Mouse (Mus musculus) left cerebral cortex, adult 2 months (tissue): ENCODE measurements at regions not wholly inside any gene's neighbourhood (a gene's known extent, or its start where the extent isn't known, plus 50 kb on each side); places are given as distances from the start of the nearest gene placed in this dataset.

Source experiments
- DNase-seq, 2 experiments: peaks; one replicate each; pipeline ENCODE4 v3.0.0; 2021 to 2022; ENCODE audit warnings: low spot score in 2 of 2, mixed read lengths in 1 of 2; ENCODE audit errors: extremely low spot score in 1 of 2
- H3K27ac ChIP-seq: fragments of 200-600 bp; 2 replicates; pipeline ENCODE4 v1.8.1; 2022
- H3K4me3 ChIP-seq: fragments of 200-600 bp; 2 replicates; pipeline ENCODE4 v1.8.1; 2022
- CTCF ChIP-seq: fragments of 200-600 bp; IDR thresholded peaks from 2 replicates; pipeline ENCODE4 v1.8.1; 2022; ENCODE audit warnings: antibody characterized with exemption, mild to moderate bottlenecking, moderate library complexity
- intact Hi-C: fragments of 180-260 bp; cut with DNase I; formaldehyde crosslinking; loops from one replicate; pipeline ENCODE4 v1.15.1; 2025

DNA sequence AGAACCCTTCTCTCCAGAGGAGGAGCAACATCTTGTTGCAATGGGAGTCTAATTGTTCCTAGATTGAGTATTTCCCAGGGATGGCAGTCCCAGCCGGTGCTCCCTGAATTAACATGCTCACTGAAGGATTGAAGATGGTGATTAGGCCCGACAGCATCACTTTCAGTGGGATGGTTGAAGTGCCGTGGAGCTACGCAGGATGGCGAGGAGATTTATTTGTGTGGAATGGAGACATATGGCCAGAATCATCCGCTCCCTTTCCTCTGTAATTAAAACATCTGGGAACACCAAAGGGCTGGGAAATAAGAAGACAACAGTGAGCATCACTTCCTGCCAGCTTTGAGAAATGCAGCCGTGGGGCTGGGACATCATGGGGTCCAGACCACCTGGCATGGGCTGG, 512.4 kb downstream of the Dhx35 start:
- Histone ChIP-seq H3K4me3 (no peak overlapping the region), H3K27ac (no peak overlapping the region)
- no peak for TF ChIP-seq CTCF
- DNase-seq: no peak
- intact Hi-C loops: no loop called here

DNA sequence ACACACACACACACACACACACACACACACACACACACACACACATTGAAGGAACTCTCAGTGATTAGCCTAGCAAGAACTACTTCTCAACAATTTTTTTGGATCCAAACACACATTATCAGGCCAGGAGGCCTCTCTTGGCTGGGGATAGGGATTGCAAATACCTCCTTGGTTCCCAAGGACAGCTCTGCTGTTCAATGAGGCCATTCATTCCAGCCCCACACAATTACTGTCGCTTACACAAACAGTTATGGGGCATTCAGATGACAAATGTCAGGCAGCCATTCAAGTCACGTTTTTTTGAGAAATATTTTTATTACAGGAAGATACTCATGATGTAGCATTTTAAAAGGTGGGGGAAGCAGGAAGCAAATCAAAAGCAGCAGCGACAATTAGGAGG, 540.1 kb downstream of the Dhx35 start:
- TF ChIP-seq CTCF: no peak
- H3K4me3 ChIP-seq: no peak overlapping the region
- no peak for DNase-seq
- no peak overlapping the region for H3K27ac ChIP-seq
- intact Hi-C loops: no loop called here

DNA sequence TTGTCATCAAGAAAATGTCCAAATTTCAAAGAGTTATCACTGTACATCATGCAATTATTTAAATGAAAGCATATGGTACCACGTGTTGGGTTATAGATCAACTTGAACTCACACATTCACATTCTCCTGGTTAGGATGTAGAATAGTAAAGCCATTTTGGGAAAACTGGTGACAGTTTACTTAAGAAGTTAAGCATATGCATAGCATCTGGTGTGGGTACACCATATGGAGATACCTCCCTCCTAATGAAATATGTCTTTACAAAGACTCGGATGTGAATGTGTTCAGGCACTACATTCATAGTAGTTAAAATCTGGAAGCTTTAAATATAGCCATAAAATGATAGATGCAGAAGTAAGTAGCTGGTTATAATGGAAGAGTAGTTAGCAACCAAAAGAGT, 542.0 kb downstream of the Dhx35 start:
- intact Hi-C loops: no loop called here
- DNase-seq: no peak
- no peak for TF ChIP-seq CTCF
- no peak overlapping the region for H3K27ac ChIP-seq
- H3K4me3 ChIP-seq: no peak overlapping the region

DNA sequence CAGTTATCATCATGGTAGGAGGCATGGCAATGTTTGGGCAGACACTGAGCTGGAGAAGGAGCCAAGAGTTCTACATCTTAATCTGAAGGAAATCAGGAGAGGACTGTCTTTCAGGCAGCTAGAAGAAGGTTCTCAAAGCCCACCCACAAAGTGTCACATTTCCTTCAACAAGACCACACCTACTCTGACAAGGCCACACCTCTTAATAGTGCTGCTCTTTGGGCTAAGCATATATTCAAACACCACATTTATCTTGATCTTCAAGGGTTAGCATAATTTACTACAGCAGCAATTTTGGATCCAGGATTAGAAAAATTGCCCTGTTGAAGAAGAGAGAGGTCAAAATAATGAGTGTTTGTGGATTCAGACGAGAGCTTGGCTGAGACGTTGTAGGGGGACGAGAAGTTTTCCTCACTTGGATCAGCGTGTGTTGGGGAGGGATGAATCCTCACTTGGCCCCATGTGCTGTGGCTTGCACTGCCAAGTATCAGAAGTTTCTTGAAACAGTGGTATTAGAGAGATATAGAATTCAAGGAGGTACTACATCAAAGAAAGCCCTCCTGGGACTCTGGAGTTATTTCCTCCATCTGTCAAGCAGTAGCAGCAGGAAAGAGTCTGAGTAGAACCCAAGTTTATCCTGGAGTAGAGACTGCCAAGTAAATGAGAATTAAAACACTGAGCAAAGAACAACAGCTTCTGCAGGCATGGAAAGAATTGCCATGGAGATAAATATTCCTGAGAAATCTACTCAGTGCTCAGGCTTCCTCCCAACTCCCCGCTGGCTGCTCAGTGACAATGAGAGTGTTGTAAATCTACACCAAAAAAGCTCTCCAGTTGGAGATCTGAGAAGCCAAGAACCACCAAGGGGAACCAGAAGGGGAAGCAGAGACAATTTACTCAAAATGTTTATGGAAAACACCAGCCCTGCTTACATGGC, 549.3 kb downstream of the Dhx35 start:
- no peak overlapping the region for H3K4me3 ChIP-seq
- H3K27ac ChIP-seq: no peak overlapping the region
- TF ChIP-seq CTCF: no peak
- DNase-seq: no peak
- intact Hi-C loops: no loop called here

DNA sequence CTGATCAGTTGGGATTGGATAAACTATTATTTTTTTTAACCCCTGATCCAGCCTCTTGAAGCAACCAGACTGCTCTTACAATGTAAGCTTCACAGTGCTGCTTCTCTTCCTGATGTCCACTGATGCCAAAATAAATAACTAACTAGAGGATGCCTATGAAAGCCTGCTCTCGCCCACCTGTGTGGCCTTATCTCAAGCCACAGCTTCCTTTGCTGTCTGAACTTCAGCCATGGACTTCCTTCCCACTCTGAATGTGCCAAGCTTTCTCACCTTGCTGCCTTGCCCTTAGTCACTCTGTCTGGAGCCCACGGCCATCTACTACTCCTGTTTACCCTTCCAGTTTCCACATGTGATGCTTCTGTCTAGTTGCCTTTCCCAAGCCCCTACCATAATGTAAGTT, 559.6 kb downstream of the Dhx35 start:
- no peak for DNase-seq
- intact Hi-C loops: no loop called here
- Histone ChIP-seq H3K27ac (no peak overlapping the region), H3K4me3 (no peak overlapping the region)
- no peak for TF ChIP-seq CTCF

- Histone ChIP-seq H3K27ac (no peak overlapping the region), H3K4me3 (no peak overlapping the region)
- intact Hi-C loops: no loop called here
- no peak for DNase-seq
- no peak for TF ChIP-seq CTCF
Measured at GRCm38 (mm10) chr2:159356503-159356902, 561.9 kb downstream of the Dhx35 start.

DNA sequence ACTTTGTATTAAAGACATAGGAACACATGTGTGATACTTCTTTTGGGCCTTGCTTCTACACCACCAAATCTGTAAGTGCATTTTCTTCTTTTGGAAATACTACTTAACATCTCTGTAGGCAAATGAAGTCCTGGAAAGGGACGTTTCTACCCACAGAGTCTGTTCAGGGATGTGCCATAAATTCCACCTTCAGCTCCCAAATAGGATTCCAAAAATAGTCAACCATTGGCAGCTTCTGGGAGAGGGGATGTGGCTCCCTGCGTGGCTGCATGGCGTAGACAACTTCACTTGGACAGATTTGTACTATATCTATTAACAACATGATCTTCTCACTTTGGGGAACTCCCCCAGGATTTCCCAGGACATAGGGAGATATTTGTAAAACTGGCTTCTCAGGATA, 566.8 kb downstream of the Dhx35 start:
- intact Hi-C loops: no loop called here
- Histone ChIP-seq H3K4me3 (no peak overlapping the region), H3K27ac (no peak overlapping the region)
- no peak for DNase-seq
- TF ChIP-seq CTCF: no peak

GRCm38 (mm10) chr2:159392865-159393264, 598.3 kb downstream of the Dhx35 start:
- no peak for DNase-seq
- no peak; the same call in 1 of the 2 replicates for TF ChIP-seq CTCF
- no peak overlapping the region for H3K4me3 ChIP-seq
- H3K27ac ChIP-seq: no peak overlapping the region
- intact Hi-C loops: no loop called here

GRCm38 (mm10) chr2:159401421-159402100, 607.0 kb downstream of the Dhx35 start:
- no peak for TF ChIP-seq CTCF
- H3K4me3 ChIP-seq: no peak overlapping the region
- no peak overlapping the region for H3K27ac ChIP-seq
- DNase-seq: no peak
- intact Hi-C loops: no loop called here

- Histone ChIP-seq H3K4me3 (no peak overlapping the region), H3K27ac (no peak overlapping the region)
- DNase-seq: no peak
- TF ChIP-seq CTCF: no peak
- intact Hi-C loops: no loop called here
Measured at GRCm38 (mm10) chr2:159404940-159405339, 610.3 kb downstream of the Dhx35 start.

DNA sequence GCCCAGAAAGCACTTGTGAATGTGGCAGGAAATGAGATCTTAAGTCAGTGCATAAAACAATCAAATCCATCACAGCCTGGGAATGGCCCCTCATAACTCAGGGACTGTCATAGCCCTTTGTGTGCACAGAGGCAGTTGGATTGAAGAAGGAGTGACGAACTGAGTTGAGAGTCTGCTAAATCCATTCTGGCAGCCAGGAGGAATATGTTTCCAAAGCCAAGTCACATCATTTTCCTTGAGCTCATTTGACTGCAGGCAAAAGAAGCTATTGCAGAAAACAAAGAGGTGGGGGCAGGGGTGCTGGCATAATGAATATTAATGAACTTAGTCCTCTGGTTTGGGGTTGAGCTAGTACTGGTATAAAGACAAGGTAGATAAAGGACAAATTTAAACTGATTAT, 620.0 kb downstream of the Dhx35 start:
- no peak overlapping the region for H3K4me3 ChIP-seq
- intact Hi-C loops: no loop called here
- no peak for TF ChIP-seq CTCF
- no peak for DNase-seq
- H3K27ac ChIP-seq: no peak overlapping the region

- intact Hi-C loops: no loop called here
- no peak for DNase-seq
- H3K4me3 ChIP-seq: no peak overlapping the region
- TF ChIP-seq CTCF: no peak
- no peak overlapping the region for H3K27ac ChIP-seq
Measured at GRCm38 (mm10) chr2:159418371-159418940, 623.8 kb downstream of the Dhx35 start.
